Mouse (Mus musculus): Measurements from ENCODE around the gene Rnaseh2c.

DNA sequence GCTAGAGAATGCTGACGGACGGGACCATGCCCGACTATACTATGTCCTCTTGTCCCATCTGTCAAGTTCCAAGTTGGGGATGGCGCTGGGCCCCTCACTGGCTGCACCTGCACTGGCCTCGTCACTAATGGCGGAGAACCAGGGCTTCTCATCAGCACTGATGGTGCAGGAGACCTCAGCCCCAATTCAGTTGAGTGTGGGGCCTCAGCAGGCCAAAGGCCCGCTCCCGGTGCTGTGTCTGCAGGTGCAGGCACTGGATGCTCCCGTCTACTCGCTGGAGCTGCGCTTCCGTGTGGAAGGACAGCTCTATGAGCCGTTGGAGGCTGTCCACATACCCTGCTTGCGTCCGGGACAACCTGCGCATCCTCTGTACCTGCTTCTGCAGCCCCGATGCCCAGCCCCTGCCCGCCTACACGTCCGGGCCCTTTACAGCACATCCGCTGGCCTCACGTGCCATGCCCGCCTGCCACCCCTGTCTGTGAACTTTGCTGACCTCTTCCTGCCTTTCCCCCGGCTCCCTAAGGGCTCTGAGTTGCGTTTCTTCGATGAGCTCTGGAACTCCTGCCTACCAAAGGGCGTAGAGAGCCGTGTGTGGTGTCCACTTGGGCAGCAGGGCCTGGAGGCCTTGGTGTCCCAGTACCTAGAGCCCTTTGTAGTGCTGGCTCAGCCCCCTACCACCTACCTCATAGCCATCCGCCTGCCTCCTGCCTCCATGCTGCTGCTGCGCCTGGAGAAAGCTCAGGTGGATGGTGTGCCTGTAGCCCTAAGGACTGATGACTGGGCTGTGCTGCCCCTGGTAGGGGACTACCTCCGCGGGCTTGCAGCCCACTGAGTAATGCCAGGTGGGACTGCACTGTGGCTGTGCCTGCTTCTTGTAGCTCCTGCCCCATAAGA, 31.1 kb upstream of the Rnaseh2c start:
- TF ChIP-seq POLR2A (IDR thresholded peaks at IDR 0.05; ENCODE audit: borderline replicate concordance, low read depth, low read length) (no peak), CTCF (IDR thresholded peaks at IDR 0.05; ENCODE audit: low read depth, low read length) (no peak)

Measured in bone marrow macrophage, adult 2 months (primary cell).